Mouse (Mus musculus) CH12.LX (cell line): Measurements from ENCODE around the gene Olfr815.

Source experiments
- CTCF ChIP-seq, 2 experiments: IDR thresholded peaks in 1 of 2; conservative IDR thresholded peaks in 1 of 2; 2 replicates each; pipeline ENCODE4 v1.5.1; 2011 to 2012; ENCODE audit warnings: low read depth in 2 of 2, low read length in 2 of 2, improper control_type of control experiment in 1 of 2, inconsistent platforms in 1 of 2, mild to moderate bottlenecking in 1 of 2, moderate library complexity in 1 of 2
- EP300 ChIP-seq: IDR thresholded peaks from 2 replicates; pipeline ENCODE4 v1.6.1; 2011; ENCODE audit warnings: low read length, improper control_type of control experiment
- JUN ChIP-seq: IDR thresholded peaks from 2 replicates; pipeline ENCODE4 v1.6.1; 2011; ENCODE audit warnings: low read depth, mild to moderate bottlenecking, low read length, improper control_type of control experiment, moderate library complexity; ENCODE audit not compliant: insufficient read depth
- MAX ChIP-seq: IDR thresholded peaks from 2 replicates; pipeline ENCODE4 v1.6.1; 2011; ENCODE audit warnings: low read length, improper control_type of control experiment
- MYC ChIP-seq: IDR thresholded peaks from 2 replicates; pipeline ENCODE4 v1.6.1; 2011; ENCODE audit warnings: low read depth, mild to moderate bottlenecking, improper control_type of control experiment, low read length
- POLR2A ChIP-seq: IDR thresholded peaks from 2 replicates; pipeline ENCODE4 v1.6.1; 2011; ENCODE audit warnings: low read depth, mild to moderate bottlenecking, improper control_type of control experiment, low read length
- POLR2AphosphoS2 ChIP-seq: IDR thresholded peaks from 2 replicates; pipeline ENCODE4 v1.6.1; 2011; ENCODE audit warnings: low read depth, low read length, improper control_type of control experiment
- RAD21 ChIP-seq: IDR thresholded peaks from 2 replicates; pipeline ENCODE4 v1.6.1; 2011; ENCODE audit warnings: low read depth, mild to moderate bottlenecking, low read length, improper control_type of control experiment, moderate library complexity

DNA sequence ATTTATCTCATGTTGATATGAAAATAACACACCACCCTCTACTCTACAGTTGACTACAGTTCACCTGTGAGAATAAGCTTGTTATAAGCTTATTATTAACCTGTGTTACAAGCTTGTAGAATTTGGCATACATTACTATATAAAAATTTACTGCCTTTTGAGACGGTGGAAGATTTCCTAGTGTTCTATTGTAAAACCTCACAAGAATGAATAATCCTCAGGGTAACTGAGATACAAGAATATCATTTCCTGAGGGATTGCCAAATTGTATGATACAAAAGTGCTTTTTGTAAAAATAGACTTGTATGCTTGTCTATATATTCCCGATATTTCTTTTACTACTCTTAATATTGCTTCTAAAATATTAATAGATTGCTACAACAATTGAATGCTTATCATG lies 43.3 kb upstream of the Olfr815 start, which contains the start of gene Olfr818:
- TF ChIP-seq JUN (no peak), MYC (no peak), POLR2A (no peak), POLR2AphosphoS2 (no peak), RAD21 (no peak), EP300 (no peak), CTCF (conservative IDR thresholded peaks at IDR 0.05 in 1 of 2, IDR thresholded peaks at IDR 0.05 in 1 of 2; ENCODE audit: low read depth in 2 of 2, low read length in 2 of 2) (no peak), MAX (no peak)
